Mouse (Mus musculus): ENCODE results near the gene Actn4.
"Not testable (repeated sequence)": the region's sequence is repeated elsewhere in the genome, so short reads cannot be mapped to it uniquely, and the experiment has no call there.

Gene Actn4

GRCm38 (mm10) chr7:28969672-28970394, 7.7 kb upstream of the Actn4 start:
- peak; percentile 68 for DNase-seq (ENCODE audit: low spot score)

GRCm38 (mm10) chr7:28969271-28969670, 7.1 kb upstream of the Actn4 start:
- no peak for DNase-seq (ENCODE audit: low spot score)

DNA sequence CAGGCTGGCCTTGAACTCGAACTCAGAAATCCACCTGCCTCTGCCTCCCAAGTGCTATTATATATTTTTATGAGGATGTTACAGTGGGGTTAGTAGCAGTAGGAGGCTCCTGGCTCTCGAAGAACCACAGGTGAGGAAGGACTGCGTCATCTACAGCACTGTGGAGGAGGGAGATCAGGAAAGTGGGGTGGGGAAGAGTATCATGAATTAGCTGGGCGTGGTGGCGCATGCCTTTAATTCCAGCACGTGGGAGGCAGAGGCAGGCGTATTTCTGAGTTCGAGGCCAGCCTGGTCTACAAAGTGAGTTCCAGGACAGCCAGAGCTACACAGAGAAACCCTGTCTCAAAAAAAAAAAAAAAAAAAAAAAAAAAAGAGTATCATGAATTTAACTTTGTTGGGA, 6.0 kb upstream of the Actn4 start:
- not testable (repeated sequence) for DNase-seq (ENCODE audit: low spot score)

DNA sequence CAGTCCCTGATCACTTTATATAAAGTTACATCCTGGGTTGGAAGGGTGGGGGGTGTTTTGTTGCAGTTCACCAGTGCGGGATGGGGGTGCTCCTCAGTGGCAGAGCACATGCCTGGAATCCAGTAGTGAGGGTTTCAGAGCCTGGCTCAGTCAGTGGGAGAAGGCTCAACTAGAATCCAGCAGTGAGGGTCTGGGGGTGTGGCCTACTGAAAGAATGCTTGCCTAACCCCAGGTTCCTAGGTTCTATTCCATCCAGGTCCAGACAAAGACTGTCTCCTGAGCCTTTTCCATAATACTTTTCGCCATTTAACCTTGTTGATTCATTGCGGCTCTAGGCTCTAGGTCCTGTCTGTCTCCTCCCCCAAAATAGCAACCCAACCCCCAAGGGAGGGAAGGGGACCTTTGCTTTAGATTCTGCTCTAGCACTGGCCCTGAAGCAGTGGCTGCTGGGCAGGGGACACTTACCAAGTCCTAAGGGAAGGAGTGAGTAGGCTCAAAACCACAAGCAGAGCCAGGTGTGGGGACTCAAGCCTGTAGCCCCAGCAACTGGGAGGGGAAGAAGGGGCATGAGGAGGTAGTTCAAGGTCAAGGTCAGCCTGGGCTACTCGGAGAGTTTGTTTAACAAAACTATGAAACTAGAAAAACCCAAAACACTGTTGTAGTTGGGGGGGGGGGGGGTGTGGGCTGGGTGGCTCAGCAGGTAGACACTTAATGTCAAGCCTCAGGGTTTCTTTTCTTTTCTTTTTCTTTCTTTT, 4.8 kb upstream of the Actn4 start:
- no peak for DNase-seq (ENCODE audit: low spot score)

DNA sequence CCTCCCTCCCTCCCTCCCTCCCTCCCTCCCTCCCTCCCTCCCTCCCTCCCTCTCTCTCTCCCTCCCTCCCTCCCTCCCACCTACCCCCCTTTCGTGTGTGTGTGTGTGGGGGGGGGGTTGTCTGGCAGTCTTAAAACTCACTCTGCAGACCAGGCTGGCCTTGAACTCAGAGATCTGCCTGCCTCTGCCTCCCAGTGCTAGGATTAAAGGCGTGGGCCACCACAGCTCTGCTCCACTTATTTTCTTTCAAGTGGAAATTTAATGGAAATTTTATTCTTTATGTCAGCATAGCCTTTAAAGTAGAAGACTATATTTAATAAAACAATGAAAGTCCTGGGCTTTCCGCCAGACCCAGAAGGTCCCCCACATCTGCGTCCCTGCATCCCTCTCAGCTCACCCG, 4.0 kb upstream of the Actn4 start:
- no peak for DNase-seq (ENCODE audit: low spot score)

DNA sequence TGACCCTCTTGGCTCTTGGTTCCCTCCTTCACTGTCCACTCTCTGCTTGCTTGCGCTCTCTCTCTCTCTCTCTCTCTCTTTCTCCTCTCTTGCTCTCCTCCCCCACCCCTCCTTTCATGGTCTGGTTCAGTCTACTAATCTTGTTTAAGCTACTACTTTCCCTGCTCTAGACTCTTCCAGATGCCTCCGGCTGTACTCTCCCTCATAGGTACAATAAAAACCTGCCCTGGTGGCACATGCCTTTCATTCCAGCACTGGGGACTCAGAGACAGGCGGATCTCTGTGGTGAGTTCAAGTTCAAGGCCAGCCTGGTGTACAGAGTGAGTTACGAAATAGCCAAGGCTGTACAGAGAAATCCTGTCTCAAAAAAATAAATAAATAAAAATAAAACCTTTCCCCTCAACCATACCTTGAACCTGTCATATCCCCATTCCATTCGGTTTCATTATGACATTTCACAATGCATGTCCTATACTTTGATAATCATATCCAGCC, 3.3 kb upstream of the Actn4 start:
- no peak for DNase-seq (ENCODE audit: low spot score)

DNA sequence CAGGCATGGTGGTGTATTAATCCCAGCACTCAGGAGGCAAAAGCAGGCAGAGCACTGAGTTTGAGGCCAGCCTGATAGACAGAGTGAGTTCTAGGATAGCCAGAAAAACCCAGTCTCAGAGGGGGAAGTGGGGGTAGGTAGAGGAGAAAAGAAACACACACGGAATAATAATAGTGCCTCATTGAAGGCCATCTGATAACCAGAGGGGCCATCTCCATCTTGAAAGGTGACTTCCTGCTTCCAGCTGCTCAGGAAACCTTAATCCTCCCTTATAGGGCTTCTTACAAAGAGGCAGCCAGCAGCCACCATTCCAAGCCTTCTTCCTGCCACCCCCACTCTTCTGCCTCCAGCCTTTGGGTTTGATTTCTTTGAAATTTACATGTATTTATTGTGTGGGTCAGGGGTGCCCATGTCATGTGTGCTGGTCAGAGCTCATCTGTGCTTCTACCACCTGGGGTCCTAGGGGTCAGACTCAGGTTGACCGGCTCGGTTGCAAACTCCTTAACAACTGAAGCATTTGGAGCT, 1.3 kb upstream of the Actn4 start:
- no peak for DNase-seq (ENCODE audit: low spot score)

GRCm38 (mm10) chr7:28961584-28961926, 585 bp downstream of the Actn4 start:
- no peak for DNase-seq (ENCODE audit: low spot score)

- DNase-seq (ENCODE audit: low spot score), result no peak
Observed at GRCm38 (mm10) chr7:28960354-28961046, 1.6 kb downstream of the Actn4 start.

DNA sequence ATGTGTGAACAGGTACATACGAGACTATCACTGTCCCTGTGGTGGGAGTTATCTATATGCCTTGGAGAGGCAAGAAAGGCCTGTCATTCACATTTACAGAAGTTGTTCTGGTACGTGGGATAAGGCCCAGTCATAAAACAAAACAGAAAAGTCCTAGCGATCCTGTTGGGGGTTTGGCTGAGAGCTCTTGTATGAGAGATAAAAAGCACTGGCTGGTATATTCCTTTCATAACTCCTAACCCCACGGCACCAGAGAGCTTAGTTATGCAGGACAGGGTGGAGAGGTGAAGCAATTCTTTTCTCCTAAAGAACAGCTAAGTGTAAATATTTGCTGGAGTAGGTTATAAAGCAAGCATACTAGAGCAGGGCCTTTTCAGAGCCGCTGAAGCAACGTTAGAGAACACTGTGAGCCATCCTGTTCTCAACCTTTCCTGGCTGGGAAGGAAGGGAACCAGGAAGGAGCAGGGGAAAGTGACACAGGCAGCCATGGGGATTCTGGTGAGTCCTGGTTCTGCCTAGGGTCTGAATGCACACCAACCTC, 2.6 kb downstream of the Actn4 start:
- DNase-seq (ENCODE audit: low spot score), result no peak

DNA sequence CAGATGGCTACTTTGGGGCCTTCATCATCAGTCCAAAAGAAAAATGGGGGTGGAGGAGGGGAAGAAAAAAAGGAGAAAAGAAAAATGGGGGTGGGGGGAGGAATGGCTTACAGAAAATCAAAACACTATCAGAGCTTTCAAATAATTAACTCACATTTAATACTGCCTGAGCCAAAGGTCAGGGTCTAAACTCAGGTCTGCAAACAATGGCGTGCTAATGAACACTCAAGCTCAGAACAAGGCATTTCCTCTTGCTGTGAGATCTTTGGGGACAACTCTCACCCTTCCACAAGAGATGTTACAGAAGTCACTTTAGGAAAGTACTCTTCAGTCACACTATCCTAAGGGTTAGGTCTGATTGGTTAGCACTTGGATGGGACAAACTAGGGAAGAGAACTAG, 3.4 kb downstream of the Actn4 start:
- no peak for DNase-seq (ENCODE audit: low spot score)

GRCm38 (mm10) chr7:28957997-28958725, 4.0 kb downstream of the Actn4 start:
- no peak for DNase-seq (ENCODE audit: low spot score)

GRCm38 (mm10) chr7:28957286-28957685, 4.9 kb downstream of the Actn4 start:
- no peak for DNase-seq (ENCODE audit: low spot score)

- no peak for DNase-seq (ENCODE audit: low spot score)
Observed at GRCm38 (mm10) chr7:28956270-28956669, 5.9 kb downstream of the Actn4 start.

- no peak for DNase-seq (ENCODE audit: low spot score)
Observed at GRCm38 (mm10) chr7:28955295-28955897, 6.7 kb downstream of the Actn4 start.

GRCm38 (mm10) chr7:28954773-28955172, 7.4 kb downstream of the Actn4 start:
- no peak for DNase-seq (ENCODE audit: low spot score)

DNA sequence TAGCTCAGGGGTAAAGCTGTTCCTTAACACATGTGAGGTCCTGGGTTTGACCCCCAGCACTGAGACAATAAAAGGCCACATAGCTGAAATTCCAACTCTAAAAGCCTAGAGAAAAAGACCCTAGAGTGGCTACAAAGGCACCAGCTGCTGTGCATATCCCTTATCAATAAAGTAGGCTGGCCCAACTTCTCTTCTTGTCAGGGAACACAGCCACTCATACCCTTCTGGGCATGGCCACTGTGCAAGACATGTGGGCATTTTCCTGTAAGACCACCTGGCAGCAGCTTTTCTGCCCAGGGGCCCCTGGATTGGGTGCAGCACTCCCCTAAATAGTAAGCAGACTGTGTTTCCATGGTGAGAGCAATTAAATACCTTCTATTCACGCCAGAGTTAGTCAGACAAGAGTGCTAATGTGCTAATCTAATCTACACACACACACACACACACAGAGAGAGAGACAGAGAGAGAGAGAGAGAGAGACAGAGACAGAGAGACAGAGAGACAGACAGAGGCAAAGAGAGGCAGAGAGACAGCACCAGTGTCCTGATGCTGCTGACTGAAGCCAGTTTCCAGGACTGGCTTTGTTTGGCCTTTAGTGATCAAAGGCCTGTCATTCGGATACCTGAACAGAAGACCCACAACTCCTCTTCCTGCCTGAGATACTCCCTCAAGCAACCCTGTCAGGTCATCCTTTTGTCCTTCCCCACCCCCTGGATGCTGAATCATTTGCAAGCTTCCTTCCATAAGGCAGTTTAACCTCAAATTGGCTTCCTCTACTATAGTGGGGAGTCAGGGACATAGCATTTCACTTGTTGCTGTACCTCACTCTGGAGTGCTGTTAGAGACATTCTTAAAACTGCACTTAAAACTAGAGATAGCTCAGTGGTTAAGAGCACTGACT, 8.4 kb downstream of the Actn4 start:
- no peak for DNase-seq (ENCODE audit: low spot score)

- peak; percentile 53 for DNase-seq (ENCODE audit: low spot score)
Observed at GRCm38 (mm10) chr7:28952786-28953185, 9.4 kb downstream of the Actn4 start.

- no peak for DNase-seq (ENCODE audit: low spot score)
Observed at GRCm38 (mm10) chr7:28951764-28952163, 10.4 kb downstream of the Actn4 start.

- DNase-seq (ENCODE audit: low spot score), result no peak
Observed at GRCm38 (mm10) chr7:28950346-28951037, 11.6 kb downstream of the Actn4 start.
